Mouse (Mus musculus) hindbrain, embryonic 11.5 days (tissue): ENCODE data around the gene Olfr594. TPM values are rescaled to one million over a fixed set of nuclear protein-coding genes. Genes with fewer than 3 reads are reported as not detected.
"Not testable (repeated sequence)": the region's sequence is repeated elsewhere in the genome, so short reads cannot be mapped to it uniquely, and the experiment has no call there.

Experiments
- ATAC-seq: fragments of 200-750 bp; cut with Nextera tagmentation; 2 replicates; pipeline ENCODE4 v1.8.0; 2017; ENCODE audit warnings: mild to moderate bottlenecking, moderate TSS enrichment, moderate library complexity; ENCODE audit not compliant: low FRiP score
- DNase-seq: peaks from one replicate; pipeline ENCODE4 v3.0.0-alpha.2; 2015; ENCODE audit warnings: low spot score
- H3K27ac ChIP-seq: fragments of 300-500 bp; sonication (generic); 2 replicates; pipeline ENCODE4 v1.5.1; 2014; ENCODE audit warnings: mild to moderate bottlenecking, low read depth, low read length
- H3K27me3 ChIP-seq: fragments of 300-500 bp; sonication (generic); 2 replicates; pipeline ENCODE4 v1.6.1; 2014; ENCODE audit warnings: mild to moderate bottlenecking, low read length, moderate library complexity, mixed read lengths; ENCODE audit not compliant: control insufficient read depth, insufficient read depth
- H3K36me3 ChIP-seq: fragments of 300-500 bp; sonication (generic); 2 replicates; pipeline ENCODE4 v1.6.1; 2014; ENCODE audit warnings: mild to moderate bottlenecking, low read length, moderate library complexity, mixed read lengths; ENCODE audit not compliant: control insufficient read depth, insufficient read depth
- H3K4me1 ChIP-seq: fragments of 300-500 bp; sonication (generic); replicated peaks from 2 replicates; pipeline ENCODE4 v1.6.1; 2014; ENCODE audit warnings: low read length, mixed read lengths; ENCODE audit not compliant: control insufficient read depth, insufficient read depth
- H3K4me2 ChIP-seq: fragments of 300-500 bp; sonication (generic); replicated peaks from 2 replicates; pipeline ENCODE4 v1.6.1; 2014; ENCODE audit warnings: mild to moderate bottlenecking, low read depth, low read length
- H3K4me3 ChIP-seq: fragments of 300-500 bp; sonication (generic); 2 replicates; pipeline ENCODE4 v1.5.1; 2014; ENCODE audit warnings: low read depth, low read length
- H3K9ac ChIP-seq: fragments of 300-500 bp; sonication (generic); 2 replicates; pipeline ENCODE4 v1.6.1; 2014; ENCODE audit warnings: low read depth, low read length
- H3K9me3 ChIP-seq: fragments of 300-500 bp; sonication (generic); 2 replicates; pipeline ENCODE4 v1.6.1; 2016; ENCODE audit warnings: low read length; ENCODE audit not compliant: control insufficient read depth
- WGBS: fragments of 180-500 bp; shearing (Covaris S2); extraction: QIAGEN DNeasy Blood & Tissue Kit; methylation state at CpG from one replicate; pipeline ENCODE4 v1.1.7; 2014; 5-methylcytosine and 5-hydroxymethylcytosine counted together
- polyA plus RNA-seq: library from polyadenylated mRNA; unstranded; fragments of >200 nt; fragmentation: Nextera tagmentation; extraction: Ambion mirVana; gene quantifications from 2 replicates; pipeline ENCODE4 v1.2.1, GENCODE M21; 2014

Gene Olfr594
- not detected in 2 replicates for polyA plus RNA-seq

DNA sequence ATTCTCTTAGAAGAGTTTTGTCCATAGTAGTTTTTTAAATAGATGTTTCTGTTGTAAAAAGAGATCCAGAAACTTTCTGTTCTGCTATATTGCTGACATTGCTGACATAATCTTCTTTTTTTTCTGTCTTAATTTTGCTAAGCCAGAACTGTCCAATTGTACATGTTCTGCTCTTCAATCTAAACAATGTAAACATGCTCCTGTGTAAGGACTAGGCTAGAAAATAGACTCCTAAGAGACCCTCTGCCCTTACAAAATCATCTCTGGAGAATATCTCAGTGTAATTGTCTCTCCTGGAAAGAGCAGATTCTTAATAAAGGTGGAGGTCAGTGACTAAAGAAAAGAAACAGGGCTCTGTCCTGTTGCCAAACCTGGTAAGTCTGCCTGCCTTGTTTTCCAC lies at the start of gene Olfr594:
Gene Olfr594 (plus strand): TSS at position 301 of the 400 bp plus-strand sequence.
- H3K9ac ChIP-seq, result no peak within 1 kb of the TSS
- H3K27ac ChIP-seq, result no peak within 1 kb of the TSS
- H3K27me3 ChIP-seq, result no peaks in the 10 kb centered on the region
- no peak for DNase-seq
- no peak within 1 kb of the TSS for H3K4me3 ChIP-seq
- no peaks in the 10 kb centered on the region for H3K9me3 ChIP-seq
- no peak within 1 kb of the TSS for H3K4me2 ChIP-seq
- ATAC-seq, result no peak
- no peaks in the 10 kb centered on the region for H3K4me1 ChIP-seq
- H3K36me3 ChIP-seq, result no peaks in the 10 kb centered on the region

- WGBS, result 82% methylated on average over 5 of the region's 5 CpGs
Measured at GRCm38 (mm10) chr7:103169697-103170096, 47.1 kb upstream of the Olfr594 start.

DNA sequence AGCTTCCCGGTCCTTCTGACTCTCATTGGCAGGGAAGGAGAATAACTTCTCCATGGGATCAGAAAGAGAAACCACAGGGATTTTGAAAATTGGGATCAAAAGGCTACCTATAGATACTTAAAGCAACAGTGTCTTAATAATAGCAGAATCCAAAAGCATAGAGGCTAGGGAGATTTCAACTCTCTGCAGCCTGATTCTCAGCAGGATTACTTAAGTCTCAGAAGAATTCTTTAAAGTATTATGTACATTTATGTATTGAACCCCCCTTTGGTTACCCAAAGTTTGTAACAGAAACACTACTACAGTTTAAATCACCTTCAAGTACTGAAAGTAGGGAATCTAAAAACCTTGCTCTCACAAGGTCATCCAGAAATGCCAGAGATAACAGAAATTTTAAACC lies 38.6 kb upstream of the Olfr594 start, which contains the start of gene Olfr591:
Gene Olfr591 (minus strand): TSS at position 101 of the 400 bp plus-strand sequence.
- WGBS, result 84% methylated on average over 1 of the region's 1 CpGs
- no peak within 1 kb of the TSS for H3K9ac ChIP-seq

More at GRCm38 (mm10) chr7:103169697-103170096, 47.1 kb upstream of the Olfr594 start:
- no peaks in the 10 kb centered on the region for H3K9me3 ChIP-seq
- no peak overlapping the region for H3K4me3 ChIP-seq
- no peak overlapping the region for H3K27ac ChIP-seq
- ATAC-seq, result no peak
- no peak overlapping the region for H3K9ac ChIP-seq
- H3K4me2 ChIP-seq, result no peak overlapping the region
- no peaks in the 10 kb centered on the region for H3K4me1 ChIP-seq
- H3K36me3 ChIP-seq, result no peaks in the 10 kb centered on the region
- no peak for DNase-seq
- H3K27me3 ChIP-seq, result no peaks in the 10 kb centered on the region

DNA sequence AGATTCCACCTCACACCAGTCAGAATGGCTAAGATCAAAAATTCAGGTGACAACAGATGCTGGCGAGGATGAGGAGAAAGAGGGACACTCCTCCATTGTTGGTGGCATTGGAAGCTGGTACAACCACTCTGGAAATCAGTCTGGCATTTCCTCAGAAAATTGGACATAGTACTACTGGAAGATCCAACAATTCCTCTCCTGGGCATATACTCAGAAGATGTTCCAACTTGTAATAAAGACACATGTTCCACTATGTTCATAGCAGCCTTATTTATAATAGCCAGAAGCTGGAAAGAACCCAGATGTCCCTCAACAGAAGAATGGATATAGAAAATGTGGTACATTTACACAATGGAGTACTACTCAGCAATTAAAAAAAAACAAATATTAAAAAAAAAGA lies 32.3 kb upstream of the Olfr594 start, which contains the start of gene Olfr592:
Gene Olfr592 (plus strand): TSS at position 301 of the 400 bp plus-strand sequence.
- H3K36me3 ChIP-seq, H3K4me1 ChIP-seq, H3K9ac ChIP-seq, DNase-seq, ATAC-seq, H3K4me2 ChIP-seq, H3K9me3 ChIP-seq, H3K27ac ChIP-seq, H3K27me3 ChIP-seq, H3K4me3 ChIP-seq: not testable (repeated sequence)
- WGBS, result 94% methylated on average over 1 of the region's 1 CpGs

More for the DNA sequence above, 38.6 kb upstream of the Olfr594 start, which contains the start of gene Olfr591:
- no peak within 1 kb of the TSS for H3K27ac ChIP-seq
- H3K9me3 ChIP-seq, result no peaks in the 10 kb centered on the region
- no peak within 1 kb of the TSS for H3K4me3 ChIP-seq
- ATAC-seq (no peak), DNase-seq (no peak)
- no peak within 1 kb of the TSS for H3K4me2 ChIP-seq
- H3K4me1 ChIP-seq, result no peaks in the 10 kb centered on the region
- H3K36me3 ChIP-seq, result no peaks in the 10 kb centered on the region
- no peaks in the 10 kb centered on the region for H3K27me3 ChIP-seq

GRCm38 (mm10) chr7:103211562-103211961 lies 5.2 kb upstream of the Olfr594 start, which contains the start of gene Olfr593:
Gene Olfr593 (plus strand): TSS chr7:103211862.
- Histone ChIP-seq H3K9ac (no peak within 1 kb of the TSS), H3K27ac (no peak within 1 kb of the TSS), H3K36me3 (no peaks in the 10 kb centered on the region), H3K4me3 (no peak within 1 kb of the TSS), H3K4me1 (no peaks in the 10 kb centered on the region), H3K27me3 (no peaks in the 10 kb centered on the region), H3K4me2 (no peak within 1 kb of the TSS), H3K9me3 (no peaks in the 10 kb centered on the region)
- ATAC-seq (no peak), DNase-seq (no peak)
- WGBS, result 65% methylated on average over 1 of the region's 1 CpGs

DNA sequence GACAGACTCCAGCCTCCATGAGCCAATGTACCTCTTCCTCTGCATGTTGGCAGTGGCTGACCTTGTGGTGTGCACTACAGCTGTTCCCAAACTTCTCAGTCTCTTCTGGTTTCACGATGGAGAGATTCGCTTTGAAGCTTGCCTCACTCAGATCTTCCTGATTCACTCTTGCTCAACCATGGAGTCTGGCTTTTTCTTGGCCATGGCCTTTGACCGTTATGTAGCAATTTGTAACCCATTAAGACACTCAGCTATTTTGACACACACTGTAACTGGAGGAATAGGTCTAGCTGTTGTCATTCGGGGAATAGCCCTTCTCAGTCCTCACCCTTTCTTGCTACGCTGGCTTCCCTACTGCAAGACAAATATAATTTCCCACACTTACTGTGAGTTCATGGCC lies 4.7 kb upstream of the Olfr594 start:
- not testable (repeated sequence) for ATAC-seq, H3K4me2 ChIP-seq, H3K4me3 ChIP-seq, H3K9ac ChIP-seq, H3K36me3 ChIP-seq, H3K9me3 ChIP-seq, DNase-seq, H3K27ac ChIP-seq, H3K27me3 ChIP-seq, H3K4me1 ChIP-seq
- WGBS, result 95% methylated on average over 5 of the region's 5 CpGs

DNA sequence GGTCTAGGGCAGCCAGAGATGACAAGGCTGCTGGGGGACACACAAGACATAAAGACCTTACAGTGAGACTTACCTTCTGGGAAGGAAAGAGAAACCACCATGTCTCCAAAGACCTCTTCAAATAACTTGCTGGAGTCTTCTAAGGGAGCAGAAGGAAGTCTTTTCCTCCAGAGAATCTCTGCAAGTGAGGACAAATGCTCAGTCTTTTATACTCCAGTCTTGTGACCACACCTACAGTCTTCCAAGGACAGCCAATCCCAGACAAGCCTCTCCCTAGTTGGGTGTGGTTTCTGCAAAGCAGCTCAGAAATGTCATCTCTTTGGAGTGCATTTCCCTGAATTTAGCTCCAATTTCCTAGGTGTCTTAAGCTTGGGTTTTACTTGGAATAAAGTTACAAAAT lies 35.6 kb downstream of the Olfr594 start, which contains the start of gene Usp17ld:
Gene Usp17ld (minus strand): TSS at position 101 of the 400 bp plus-strand sequence.
- not testable (repeated sequence) for H3K27ac ChIP-seq, H3K27me3 ChIP-seq

More for the DNA sequence above, 35.6 kb downstream of the Olfr594 start, which contains the start of gene Usp17ld:
- H3K9me3 ChIP-seq, H3K9ac ChIP-seq, H3K4me3 ChIP-seq, H3K4me2 ChIP-seq, ATAC-seq, H3K36me3 ChIP-seq, H3K4me1 ChIP-seq, DNase-seq: not testable (repeated sequence)

Other genes with a start within 250 kb of the Olfr594 start
- not detected in 2 replicates for gene Olfr577, start 241.1 kb upstream of the Olfr594 start, polyA plus RNA-seq
- not detected in 2 replicates for gene Olfr578, start 227.7 kb upstream of the Olfr594 start, polyA plus RNA-seq
- gene Olfr582, start 179.0 kb upstream of the Olfr594 start, polyA plus RNA-seq, result not detected in 2 replicates
- not detected in 2 replicates for gene Olfr583, start 165.7 kb upstream of the Olfr594 start, polyA plus RNA-seq
- not detected in 2 replicates for gene Olfr584, start 135.1 kb upstream of the Olfr594 start, polyA plus RNA-seq
- gene Olfr585, start 119.3 kb upstream of the Olfr594 start, polyA plus RNA-seq, result not detected in 2 replicates
- not detected in 2 replicates for gene Olfr586, start 91.4 kb upstream of the Olfr594 start, polyA plus RNA-seq
- not detected in 2 replicates for gene Olfr588-ps1, start 76.1 kb upstream of the Olfr594 start, polyA plus RNA-seq
- not detected in 2 replicates for gene Olfr589, start 60.6 kb upstream of the Olfr594 start, polyA plus RNA-seq
- gene Olfr591, start 38.7 kb upstream of the Olfr594 start, polyA plus RNA-seq, result not detected in 2 replicates
- gene Olfr592, start 32.2 kb upstream of the Olfr594 start, polyA plus RNA-seq, result not detected in 2 replicates
- gene Olfr593, start 5.1 kb upstream of the Olfr594 start, polyA plus RNA-seq, result not detected in 2 replicates
- not detected in 2 replicates for gene Usp17ld, start 35.5 kb downstream of the Olfr594 start, polyA plus RNA-seq
- gene Olfr596, start 88.7 kb downstream of the Olfr594 start, polyA plus RNA-seq, result not detected in 2 replicates
- not detected in 2 replicates for gene Olfr597, start 99.3 kb downstream of the Olfr594 start, polyA plus RNA-seq
- gene Olfr598, start 106.6 kb downstream of the Olfr594 start, polyA plus RNA-seq, result not detected in 2 replicates
- not detected in 2 replicates for gene Olfr599, start 118.9 kb downstream of the Olfr594 start, polyA plus RNA-seq
- gene Olfr600, start 132.7 kb downstream of the Olfr594 start, polyA plus RNA-seq, result not detected in 2 replicates
- gene Olfr601, start 145.7 kb downstream of the Olfr594 start, polyA plus RNA-seq, result not detected in 2 replicates
- gene Olfr603, start 169.2 kb downstream of the Olfr594 start, polyA plus RNA-seq, result not detected in 2 replicates
- not detected in 2 replicates for gene Usp17lc, start 198.1 kb downstream of the Olfr594 start, polyA plus RNA-seq
- gene Olfr605, start 228.4 kb downstream of the Olfr594 start, polyA plus RNA-seq, result not detected in 2 replicates
- not detected in 2 replicates for gene Olfr606, start 232.1 kb downstream of the Olfr594 start, polyA plus RNA-seq
- not detected in 2 replicates for gene Olfr607, start 247.2 kb downstream of the Olfr594 start, polyA plus RNA-seq